Mouse (Mus musculus) embryonic facial prominence, embryonic 15.5 days (tissue): ENCODE measurements around the gene Ahcy. TPM values are rescaled to one million over a fixed set of nuclear protein-coding genes. Genes with fewer than 3 reads are reported as not detected.
"Not testable (repeated sequence)": the region's sequence is repeated elsewhere in the genome, so short reads cannot be mapped to it uniquely, and the experiment has no call there.

Source experiments
- ATAC-seq: fragments of 200-750 bp; cut with Nextera tagmentation; 2 replicates; pipeline ENCODE4 v1.8.0; 2017; ENCODE audit warnings: low read depth, moderate TSS enrichment; ENCODE audit not compliant: insufficient number of reproducible peaks, low FRiP score, low TSS enrichment
- H3K27ac ChIP-seq: fragments of 300-500 bp; sonication (generic); replicated peaks from 2 replicates; pipeline ENCODE4 v1.5.1; 2015; ENCODE audit warnings: mild to moderate bottlenecking, inconsistent platforms
- H3K27me3 ChIP-seq: fragments of 300-500 bp; sonication (generic); 2 replicates; pipeline ENCODE4 v1.6.1; 2015; ENCODE audit warnings: inconsistent platforms
- H3K36me3 ChIP-seq: fragments of 300-500 bp; sonication (generic); 2 replicates; pipeline ENCODE4 v1.6.1; 2015; ENCODE audit warnings: mild to moderate bottlenecking, inconsistent platforms
- H3K4me1 ChIP-seq: fragments of 300-500 bp; sonication (generic); 2 replicates; pipeline ENCODE4 v1.6.1; 2015; ENCODE audit warnings: inconsistent platforms
- H3K4me2 ChIP-seq: fragments of 300-500 bp; sonication (generic); replicated peaks from 2 replicates; pipeline ENCODE4 v1.6.1; 2015; ENCODE audit warnings: mild to moderate bottlenecking, inconsistent platforms
- H3K4me3 ChIP-seq: fragments of 300-500 bp; sonication (generic); replicated peaks from 2 replicates; pipeline ENCODE4 v1.5.1; 2015; ENCODE audit warnings: mild to moderate bottlenecking, inconsistent platforms
- H3K9ac ChIP-seq: fragments of 300-500 bp; sonication (generic); 2 replicates; pipeline ENCODE4 v1.6.1; 2015; ENCODE audit warnings: inconsistent platforms
- H3K9me3 ChIP-seq: fragments of 300-500 bp; sonication (generic); replicated peaks from 2 replicates; pipeline ENCODE4 v1.6.1; 2016; ENCODE audit warnings: inconsistent platforms
- WGBS: fragments of 180-500 bp; shearing (Covaris S2); methylation state at CpG from one replicate; pipeline ENCODE4 v1.1.7; 2015; 5-methylcytosine and 5-hydroxymethylcytosine counted together
- polyA plus RNA-seq: library from polyadenylated mRNA; unstranded; fragments of >200 nt; fragmentation: Nextera tagmentation; extraction: Ambion mirVana; gene quantifications from 2 replicates; pipeline ENCODE4 v1.2.1, GENCODE M21; 2015

Gene Ahcy
- 52.9 and 54.5 TPM in 2 replicates for polyA plus RNA-seq

DNA sequence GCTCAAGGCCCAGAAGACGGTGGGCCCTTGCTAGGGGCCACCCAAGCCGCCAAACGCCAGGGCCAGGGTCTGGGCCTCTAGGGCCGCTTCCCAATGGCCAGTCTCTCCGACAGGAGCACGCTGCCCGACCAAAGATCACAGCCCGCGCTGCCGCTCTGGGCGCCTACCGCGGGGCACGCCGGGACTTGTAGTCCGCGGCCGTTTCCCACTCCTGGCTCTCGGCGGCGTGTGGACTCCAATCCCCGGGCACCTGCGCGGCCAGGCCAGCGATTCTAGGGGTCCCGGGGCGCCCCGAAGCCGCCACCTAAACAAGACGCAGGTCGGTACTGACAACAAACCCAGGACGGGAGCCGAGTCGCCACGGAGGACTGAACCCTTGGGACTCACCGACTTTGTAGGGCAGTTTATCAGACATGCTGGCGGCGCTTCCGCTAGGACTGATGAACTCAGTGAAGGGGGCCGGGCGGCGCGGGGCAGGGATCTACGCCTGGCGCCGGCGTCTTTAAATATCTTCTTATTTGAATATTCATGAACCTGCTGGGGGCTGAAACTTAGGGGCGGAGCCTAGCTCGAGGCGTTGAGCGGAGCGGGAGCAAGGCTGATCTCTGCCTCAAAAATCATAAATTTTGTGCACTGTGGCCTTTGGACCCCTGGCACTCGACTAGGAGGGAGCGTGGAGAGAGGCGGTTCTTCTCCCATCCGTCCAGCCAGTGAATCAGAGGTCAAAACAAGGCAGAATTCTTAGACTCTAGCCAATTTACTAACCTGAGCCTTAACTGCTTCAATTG, at the start of gene Ahcy:
TSS of gene Ahcy (minus strand) at position 520 of the 788 bp plus-strand sequence.
- ATAC-seq, result peak; percentile 92
- peak within 1 kb of the TSS; percentile 55 for H3K9ac ChIP-seq
- under 1% methylated on average over 56 of the region's 56 CpGs for WGBS
- H3K4me1 ChIP-seq, result peaks cover 21% of the 10 kb centered on the region
- H3K9me3 ChIP-seq, result no peaks in the 10 kb centered on the region
- H3K4me2 ChIP-seq, result peak within 1 kb of the TSS; percentile 73
- peak within 1 kb of the TSS; percentile 82 for H3K27ac ChIP-seq
- H3K27me3 ChIP-seq, result no peaks in the 10 kb centered on the region
- H3K4me3 ChIP-seq, result peak within 1 kb of the TSS; percentile 77
- no peaks in the 10 kb centered on the region for H3K36me3 ChIP-seq

DNA sequence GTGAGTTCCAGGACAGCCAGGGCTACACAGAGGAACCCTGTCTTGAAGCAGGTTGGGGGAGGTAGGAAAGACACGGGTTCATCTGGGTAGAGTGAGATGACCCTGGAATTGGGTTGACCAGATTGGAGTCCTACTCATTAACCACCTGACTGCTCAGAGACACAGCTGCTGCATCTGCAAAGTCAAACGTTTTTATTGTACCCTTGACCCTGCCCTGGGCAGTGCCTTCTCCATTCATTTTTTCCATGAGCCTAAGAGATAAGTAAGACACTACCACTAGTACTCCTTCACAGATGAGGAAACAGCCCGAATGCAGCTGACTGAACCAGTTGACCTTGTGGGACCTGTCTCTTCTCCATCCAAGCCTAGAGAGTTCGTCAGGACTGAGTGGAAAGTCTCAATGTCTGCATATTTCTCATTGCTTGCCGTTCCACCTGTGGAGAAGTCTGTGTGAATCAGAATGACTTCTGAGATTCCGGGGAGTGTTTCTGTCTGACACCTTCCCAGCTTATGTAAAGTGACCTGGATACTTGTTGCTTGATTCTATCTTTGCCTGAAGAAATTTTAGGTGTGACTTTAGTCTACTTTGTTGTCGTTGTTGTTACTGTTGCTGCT, 41.0 kb upstream of the Ahcy start:
- WGBS, result 66% methylated on average over 7 of the region's 7 CpGs
- no peak overlapping the region for H3K4me3 ChIP-seq
- H3K4me1 ChIP-seq, result no peaks in the 10 kb centered on the region
- no peak overlapping the region for H3K27ac ChIP-seq
- no peak overlapping the region for H3K9ac ChIP-seq
- H3K27me3 ChIP-seq, result no peaks in the 10 kb centered on the region
- H3K4me2 ChIP-seq, result no peak overlapping the region
- no peaks in the 10 kb centered on the region for H3K36me3 ChIP-seq
- ATAC-seq, result no peak
- no peaks in the 10 kb centered on the region for H3K9me3 ChIP-seq

DNA sequence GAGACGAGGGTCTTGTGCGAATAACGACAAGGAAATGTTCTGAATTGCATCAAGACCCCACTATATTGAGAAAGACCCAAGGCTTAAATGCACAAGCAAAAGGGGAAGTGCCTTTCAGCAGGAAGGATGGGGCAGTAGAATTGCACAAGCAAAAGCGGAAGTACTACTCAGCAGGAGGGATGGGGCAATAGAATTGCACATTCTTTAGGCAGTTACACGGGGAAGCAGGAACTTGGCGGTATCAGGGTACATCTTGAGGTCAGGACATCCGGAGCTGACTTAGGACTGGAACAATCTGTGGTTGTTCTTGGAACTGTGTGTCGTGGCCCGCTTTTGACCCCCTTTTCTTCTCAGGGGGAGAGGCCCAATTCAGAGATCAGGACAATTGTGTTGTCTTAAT, 33.0 kb upstream of the Ahcy start:
- not testable (repeated sequence) for H3K4me1 ChIP-seq, H3K9me3 ChIP-seq, H3K4me2 ChIP-seq, H3K36me3 ChIP-seq, ATAC-seq, H3K27me3 ChIP-seq, H3K9ac ChIP-seq, H3K27ac ChIP-seq, H3K4me3 ChIP-seq
- WGBS, result 76% methylated on average over 9 of the region's 9 CpGs

DNA sequence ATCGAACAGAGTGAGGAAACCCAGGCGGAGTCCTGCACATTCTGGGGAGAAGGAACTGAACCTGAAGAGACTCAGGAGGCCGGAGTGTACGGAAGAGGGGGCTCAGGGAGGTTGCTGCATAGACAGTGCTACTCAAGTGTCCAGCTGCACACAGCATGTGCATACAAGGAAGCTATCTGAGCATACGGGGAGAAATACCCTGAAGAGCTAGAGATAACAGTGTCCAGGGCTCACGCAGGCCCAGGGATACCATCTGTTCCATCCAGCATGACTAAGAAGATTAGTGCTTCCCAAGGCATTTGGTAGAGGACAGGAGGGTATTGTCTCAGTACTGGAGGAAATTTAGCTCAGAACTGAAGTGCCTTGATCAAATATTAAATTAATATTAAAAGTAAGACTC, 29.3 kb upstream of the Ahcy start:
- Histone ChIP-seq H3K4me1 (no peaks in the 10 kb centered on the region), H3K27me3 (no peaks in the 10 kb centered on the region), H3K27ac (no peak overlapping the region), H3K4me2 (no peak overlapping the region), H3K9me3 (no peaks in the 10 kb centered on the region), H3K9ac (no peak overlapping the region), H3K4me3 (no peak overlapping the region), H3K36me3 (no peaks in the 10 kb centered on the region)
- no peak for ATAC-seq
- WGBS, result 70% methylated on average over 6 of the region's 6 CpGs

DNA sequence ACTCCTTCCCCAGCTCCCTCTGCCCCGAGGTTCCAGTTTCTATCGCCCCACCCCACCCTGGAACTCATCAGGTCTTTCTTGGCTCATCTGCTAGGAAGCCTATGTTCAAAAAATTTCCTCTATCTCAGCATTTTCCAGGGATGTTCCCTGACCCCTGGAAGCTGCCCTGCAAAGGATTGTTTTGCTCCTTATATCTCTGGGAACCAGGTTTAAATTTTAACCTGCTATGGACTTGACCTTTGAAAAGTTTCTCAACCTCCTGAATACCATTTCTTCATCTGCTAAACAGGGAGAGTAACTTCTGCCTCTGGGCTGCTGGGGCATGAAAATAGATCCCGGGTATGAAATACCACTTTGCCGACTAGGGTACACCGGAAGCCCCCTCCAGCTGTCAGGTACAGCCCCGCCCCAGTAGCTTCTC, 27.5 kb upstream of the Ahcy start:
- no peak overlapping the region for H3K4me3 ChIP-seq
- H3K27me3 ChIP-seq, result no peaks in the 10 kb centered on the region
- no peaks in the 10 kb centered on the region for H3K36me3 ChIP-seq
- no peaks in the 10 kb centered on the region for H3K4me1 ChIP-seq
- no peaks in the 10 kb centered on the region for H3K9me3 ChIP-seq
- no peak for ATAC-seq
- no peak overlapping the region for H3K4me2 ChIP-seq
- 38% methylated on average over 6 of the region's 6 CpGs for WGBS
- H3K9ac ChIP-seq, result no peak overlapping the region
- no peak overlapping the region for H3K27ac ChIP-seq

DNA sequence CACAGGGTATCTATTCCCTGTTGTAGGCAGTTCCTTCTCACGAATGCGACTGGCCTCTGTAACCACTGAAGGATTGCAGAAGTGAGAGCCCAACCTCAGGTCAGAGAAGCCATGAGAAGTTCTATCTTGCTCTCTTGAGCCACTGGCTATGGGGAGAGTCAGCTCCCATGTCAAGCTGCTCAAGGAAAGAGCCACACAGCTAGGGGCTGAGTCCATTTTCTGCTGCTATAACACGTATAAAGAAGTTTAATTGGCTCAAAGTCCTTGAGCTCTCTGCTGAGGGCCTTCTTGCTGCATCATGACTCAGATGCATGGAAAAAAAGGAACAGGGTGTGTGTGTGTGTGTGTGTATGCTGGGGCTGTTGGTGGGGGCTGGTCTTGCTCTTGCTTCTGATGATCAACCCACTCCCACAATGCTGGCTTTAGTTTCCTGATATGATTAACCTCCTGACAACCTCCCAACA, 26.5 kb upstream of the Ahcy start:
- no peak for ATAC-seq
- Histone ChIP-seq H3K4me1 (no peaks in the 10 kb centered on the region), H3K4me3 (no peak overlapping the region), H3K27ac (no peak overlapping the region), H3K4me2 (no peak overlapping the region), H3K36me3 (no peaks in the 10 kb centered on the region), H3K9me3 (no peaks in the 10 kb centered on the region), H3K27me3 (no peaks in the 10 kb centered on the region), H3K9ac (no peak overlapping the region)
- WGBS, result 63% methylated on average over 3 of the region's 3 CpGs

DNA sequence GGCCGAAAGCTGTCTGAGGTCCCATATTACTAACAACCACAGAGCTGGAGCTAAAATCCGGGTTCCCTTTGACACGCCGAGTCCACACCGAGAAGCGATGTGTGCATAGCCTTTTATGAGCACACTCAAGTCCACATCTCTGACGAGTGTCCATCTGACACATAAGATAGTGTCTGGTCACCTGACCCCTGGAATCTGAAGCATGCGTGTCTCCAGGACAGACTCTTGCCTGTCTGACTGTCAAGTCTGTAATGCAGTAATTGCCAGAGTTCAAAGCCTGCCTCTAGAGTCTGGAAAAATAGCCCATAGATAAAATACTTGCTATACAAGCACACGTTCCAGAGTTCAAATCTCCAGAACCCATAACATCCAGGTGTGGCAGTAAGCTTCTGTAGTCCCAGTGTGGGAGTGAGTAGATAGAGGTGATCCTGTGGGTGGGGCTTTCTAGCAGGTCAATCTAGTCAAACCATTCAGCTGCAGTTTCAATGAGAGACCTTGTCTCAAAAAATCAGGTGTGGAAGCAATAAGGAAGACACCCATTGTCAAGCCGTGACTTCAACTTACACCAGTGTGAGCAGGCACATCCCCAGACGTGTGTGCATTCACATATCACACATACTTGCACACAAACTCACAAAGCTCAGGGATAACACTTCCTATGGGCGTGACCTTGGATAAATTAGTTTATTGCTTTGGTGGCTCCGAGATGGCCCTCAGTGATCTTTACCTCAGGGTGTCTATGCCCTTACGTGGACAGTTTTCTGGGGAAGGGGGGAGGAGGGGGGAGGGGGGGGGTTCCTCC, 25.9 kb upstream of the Ahcy start:
- H3K9ac ChIP-seq, result no peak overlapping the region
- WGBS, result 72% methylated on average over 14 of the region's 14 CpGs
- no peak for ATAC-seq
- H3K9me3 ChIP-seq, result no peaks in the 10 kb centered on the region
- H3K27ac ChIP-seq, result no peak overlapping the region
- H3K4me1 ChIP-seq, result no peaks in the 10 kb centered on the region
- no peaks in the 10 kb centered on the region for H3K27me3 ChIP-seq
- no peak overlapping the region for H3K4me2 ChIP-seq
- no peaks in the 10 kb centered on the region for H3K36me3 ChIP-seq
- no peak overlapping the region for H3K4me3 ChIP-seq

DNA sequence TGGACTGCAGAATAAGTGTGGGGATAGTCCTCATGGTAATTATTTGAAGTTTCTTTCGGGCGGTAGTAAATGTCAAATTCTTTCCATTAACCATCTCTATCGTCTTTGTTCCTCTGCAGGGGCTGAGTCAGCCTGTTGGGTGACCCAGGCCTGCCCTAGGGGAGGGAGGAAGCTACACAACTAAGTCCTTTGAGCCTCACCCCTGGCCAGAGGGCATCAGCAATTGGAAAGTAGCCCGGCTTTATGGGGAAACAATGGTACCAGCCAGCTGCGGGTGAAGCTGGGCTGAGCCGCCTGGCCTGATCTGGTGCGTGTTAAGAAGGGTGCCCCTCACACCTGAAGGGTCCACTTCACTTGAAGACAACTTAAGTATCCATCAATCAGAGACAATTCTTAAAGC, 25.1 kb upstream of the Ahcy start:
- Histone ChIP-seq H3K36me3 (no peaks in the 10 kb centered on the region), H3K27ac (no peak overlapping the region), H3K4me2 (no peak overlapping the region), H3K9ac (no peak overlapping the region), H3K4me1 (no peaks in the 10 kb centered on the region), H3K27me3 (no peaks in the 10 kb centered on the region), H3K4me3 (no peak overlapping the region), H3K9me3 (no peaks in the 10 kb centered on the region)
- no peak for ATAC-seq
- 36% methylated on average over 7 of the region's 7 CpGs for WGBS

DNA sequence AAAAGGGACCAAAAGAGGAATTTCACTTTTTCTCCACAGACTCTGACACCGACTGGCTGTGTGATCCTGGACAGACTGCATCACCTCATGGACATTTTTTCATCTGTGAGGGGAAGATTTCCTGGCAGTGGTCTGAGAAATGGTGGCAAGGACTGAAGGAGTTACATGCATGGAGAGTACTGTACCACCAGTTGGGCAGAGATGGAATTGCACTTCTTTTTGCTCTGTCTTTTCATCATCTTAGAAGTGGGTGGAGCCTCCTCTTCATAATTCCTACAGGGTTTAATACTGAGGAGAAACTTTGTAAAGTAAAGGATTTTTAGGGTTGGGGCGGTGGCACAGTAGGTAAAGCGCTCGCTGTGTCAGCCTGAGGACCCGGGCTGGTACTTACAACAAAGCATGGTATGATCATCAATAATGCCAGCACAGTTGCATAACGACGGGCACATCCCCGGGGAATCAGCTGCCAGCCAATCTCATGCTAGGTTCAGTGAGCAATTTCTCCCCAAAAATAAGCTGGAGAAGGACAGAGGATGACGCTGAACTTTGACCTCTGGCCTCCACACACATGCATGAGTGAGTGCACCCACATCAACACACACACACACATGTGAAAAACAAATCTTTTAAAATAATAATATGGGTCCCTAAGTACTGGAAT, 24.6 kb upstream of the Ahcy start:
- Histone ChIP-seq H3K27me3 (no peaks in the 10 kb centered on the region), H3K4me2 (no peak overlapping the region), H3K4me3 (no peak overlapping the region), H3K9ac (no peak overlapping the region), H3K27ac (no peak overlapping the region), H3K9me3 (no peaks in the 10 kb centered on the region), H3K4me1 (no peaks in the 10 kb centered on the region), H3K36me3 (no peaks in the 10 kb centered on the region)
- ATAC-seq, result no peak
- WGBS, result 83% methylated on average over 9 of the region's 9 CpGs

DNA sequence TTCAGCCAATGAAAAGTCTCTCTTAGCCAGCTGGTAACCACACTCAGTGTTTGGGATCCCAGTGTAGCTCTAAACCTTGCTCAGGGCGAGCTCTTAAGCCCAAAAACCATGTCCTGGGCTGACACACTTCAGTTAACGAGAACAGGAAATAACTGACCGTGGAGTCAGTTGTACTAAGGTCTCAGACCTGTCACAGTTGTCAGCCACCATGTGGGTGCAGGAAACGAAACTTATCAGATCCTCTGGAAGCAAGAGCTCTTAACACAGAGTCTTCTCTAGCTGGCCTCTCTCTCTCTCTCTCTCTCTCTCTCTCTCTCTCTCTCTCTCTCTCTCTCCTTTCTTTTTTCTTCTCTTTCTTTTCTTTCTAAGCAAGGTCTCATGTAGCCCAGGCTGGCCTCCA, 19.1 kb upstream of the Ahcy start:
- Histone ChIP-seq H3K27me3 (no peaks in the 10 kb centered on the region), H3K4me3 (no peak overlapping the region), H3K4me1 (no peaks in the 10 kb centered on the region), H3K36me3 (no peaks in the 10 kb centered on the region), H3K27ac (no peak overlapping the region), H3K4me2 (no peak overlapping the region), H3K9ac (no peak overlapping the region), H3K9me3 (no peaks in the 10 kb centered on the region)
- no peak for ATAC-seq
- WGBS, result 39% methylated on average over 4 of the region's 4 CpGs

DNA sequence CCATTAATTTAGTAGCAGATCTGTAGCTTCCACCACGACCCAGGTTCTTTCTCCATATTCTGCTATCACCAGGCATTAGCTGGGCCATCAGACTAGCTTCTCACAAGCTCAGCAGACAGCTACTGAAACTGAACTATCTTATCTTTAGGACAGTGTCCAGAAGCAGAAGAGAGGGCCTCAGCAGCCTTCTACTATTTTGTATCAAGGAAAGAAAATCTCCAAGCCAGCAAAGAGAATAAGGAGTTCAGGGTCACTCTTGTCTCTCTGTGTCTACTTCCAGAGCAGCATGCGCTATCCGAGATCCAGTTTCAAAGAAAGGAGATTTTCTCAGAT, 17.4 kb upstream of the Ahcy start:
- WGBS, result 76% methylated on average over 3 of the region's 3 CpGs
- no peak overlapping the region for H3K9ac ChIP-seq
- no peaks in the 10 kb centered on the region for H3K4me1 ChIP-seq
- no peak overlapping the region for H3K27ac ChIP-seq
- no peak for ATAC-seq
- no peak overlapping the region for H3K4me3 ChIP-seq
- no peaks in the 10 kb centered on the region for H3K9me3 ChIP-seq
- H3K4me2 ChIP-seq, result no peak overlapping the region
- H3K27me3 ChIP-seq, result no peaks in the 10 kb centered on the region
- no peaks in the 10 kb centered on the region for H3K36me3 ChIP-seq
